Mouse (Mus musculus): ENCODE results near the gene Mical2. TPM values are rescaled to one million over a fixed set of nuclear protein-coding genes. Genes with fewer than 3 reads are reported as not detected.

The Mical2 gene
- polyA plus RNA-seq, 1 experiment: 20.7 TPM

DNA sequence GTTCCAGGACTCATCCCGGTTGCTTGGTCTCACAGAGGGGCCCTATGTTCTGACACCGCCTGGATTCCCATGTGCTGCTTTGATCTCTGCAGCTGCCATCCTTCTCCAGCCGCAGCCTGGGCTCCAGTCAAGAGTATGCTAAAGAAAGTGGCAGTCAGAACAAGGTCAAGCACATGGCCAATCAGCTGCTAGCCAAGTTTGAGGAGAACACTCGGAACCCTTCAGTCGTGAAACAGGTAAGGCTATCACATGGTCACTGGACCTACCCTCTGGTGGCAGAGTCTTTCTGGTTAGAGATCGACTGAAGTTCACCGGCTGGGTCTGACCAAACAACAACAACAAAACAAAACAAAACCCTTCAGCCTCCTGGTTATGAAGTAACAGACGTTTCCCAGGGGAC lies 106.1 kb downstream of the Mical2 start:
- no peaks in the 10 kb centered on the region for H3K4me1 ChIP-seq (ENCODE audit: control insufficient read depth, insufficient read depth, insufficient read length, low read length)
- no peak overlapping the region for H3K27ac ChIP-seq (ENCODE audit: insufficient read depth, low read depth, low read length)
- H3K36me3 ChIP-seq (ENCODE audit: control insufficient read depth, insufficient read depth, low read length): peaks cover 44% of the 10 kb centered on the region

DNA sequence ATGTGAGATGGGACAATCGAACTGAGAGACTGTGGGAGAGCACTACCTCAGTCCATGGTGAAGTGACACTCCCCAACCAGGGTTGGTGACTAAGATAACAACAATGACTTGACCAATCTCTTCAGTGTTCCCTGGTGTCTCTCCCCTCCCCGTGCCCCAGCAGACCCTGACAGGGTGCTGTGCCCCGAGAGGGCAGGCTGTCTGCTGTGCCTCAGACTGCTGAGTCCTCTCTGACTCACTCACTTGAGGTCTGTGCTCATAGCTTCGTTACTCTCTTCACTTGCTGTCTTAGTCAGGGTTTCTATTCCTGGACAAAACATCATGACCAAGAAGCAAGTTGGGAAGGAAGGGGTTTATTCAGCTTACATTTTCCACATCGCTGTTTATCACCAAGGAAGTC lies 106.8 kb downstream of the Mical2 start:
- Histone ChIP-seq H3K4me3 (ENCODE audit: low read depth, low read length) (no peak overlapping the region), H3K27ac (ENCODE audit: insufficient read depth, low read depth, low read length) (no peak overlapping the region), H3K4me1 (ENCODE audit: control insufficient read depth, insufficient read depth, insufficient read length, low read length) (no peaks in the 10 kb centered on the region), H3K36me3 (ENCODE audit: control insufficient read depth, insufficient read depth, low read length) (peaks cover 44% of the 10 kb centered on the region), H3K27me3 (ENCODE audit: control insufficient read depth, insufficient read depth, low read length) (no peaks in the 10 kb centered on the region)
- TF ChIP-seq POLR2A (IDR thresholded peaks at IDR 0.05; ENCODE audit: low read depth, low read length): no peak
- TF ChIP-seq CTCF (IDR thresholded peaks at IDR 0.05; ENCODE audit: extremely low read depth, insufficient read length, insufficient replicate concordance, low read depth, low read length): no peak
- 80% methylated on average over 5 of the region's 5 CpGs for WGBS

More for the DNA sequence above, 106.1 kb downstream of the Mical2 start:
- Histone ChIP-seq H3K27me3 (ENCODE audit: control insufficient read depth, insufficient read depth, low read length) (no peaks in the 10 kb centered on the region), H3K4me3 (ENCODE audit: low read depth, low read length) (no peak overlapping the region)
- WGBS: 88% methylated on average over 8 of the region's 8 CpGs
- TF ChIP-seq POLR2A (IDR thresholded peaks at IDR 0.05; ENCODE audit: low read depth, low read length): no peak
- no peak for TF ChIP-seq CTCF (IDR thresholded peaks at IDR 0.05; ENCODE audit: extremely low read depth, insufficient read length, insufficient replicate concordance, low read depth, low read length)

DNA sequence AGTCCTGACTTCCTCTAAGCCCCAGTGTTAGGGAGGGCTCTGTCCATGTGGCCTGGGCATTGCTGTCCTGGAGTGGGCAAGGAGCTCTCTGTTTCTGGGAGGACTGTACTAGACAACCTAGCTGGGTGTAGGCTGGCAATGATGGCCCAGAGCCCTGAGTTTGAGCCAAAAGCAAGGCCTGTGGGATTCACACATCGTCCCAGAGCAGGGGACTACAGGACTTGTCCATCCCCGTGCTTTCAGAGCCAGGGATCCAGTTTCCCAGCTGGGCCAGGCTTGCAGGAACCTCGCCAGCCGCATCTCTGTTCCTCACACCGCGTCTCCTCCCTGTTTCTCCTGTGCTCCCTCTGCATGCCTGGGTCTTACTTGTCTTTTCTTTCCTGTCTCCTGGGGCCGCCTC lies 107.7 kb downstream of the Mical2 start:
- H3K27ac ChIP-seq (ENCODE audit: insufficient read depth, low read depth, low read length): no peak overlapping the region
- 92% methylated on average over 7 of the region's 7 CpGs for WGBS
- H3K27me3 ChIP-seq (ENCODE audit: control insufficient read depth, insufficient read depth, low read length): no peaks in the 10 kb centered on the region
- peaks cover 41% of the 10 kb centered on the region for H3K36me3 ChIP-seq (ENCODE audit: control insufficient read depth, insufficient read depth, low read length)
- TF ChIP-seq POLR2A (IDR thresholded peaks at IDR 0.05; ENCODE audit: low read depth, low read length) (no peak), CTCF (IDR thresholded peaks at IDR 0.05; ENCODE audit: extremely low read depth, insufficient read length, insufficient replicate concordance, low read depth, low read length) (no peak)
- H3K4me3 ChIP-seq (ENCODE audit: low read depth, low read length): no peak overlapping the region
- no peaks in the 10 kb centered on the region for H3K4me1 ChIP-seq (ENCODE audit: control insufficient read depth, insufficient read depth, insufficient read length, low read length)

DNA sequence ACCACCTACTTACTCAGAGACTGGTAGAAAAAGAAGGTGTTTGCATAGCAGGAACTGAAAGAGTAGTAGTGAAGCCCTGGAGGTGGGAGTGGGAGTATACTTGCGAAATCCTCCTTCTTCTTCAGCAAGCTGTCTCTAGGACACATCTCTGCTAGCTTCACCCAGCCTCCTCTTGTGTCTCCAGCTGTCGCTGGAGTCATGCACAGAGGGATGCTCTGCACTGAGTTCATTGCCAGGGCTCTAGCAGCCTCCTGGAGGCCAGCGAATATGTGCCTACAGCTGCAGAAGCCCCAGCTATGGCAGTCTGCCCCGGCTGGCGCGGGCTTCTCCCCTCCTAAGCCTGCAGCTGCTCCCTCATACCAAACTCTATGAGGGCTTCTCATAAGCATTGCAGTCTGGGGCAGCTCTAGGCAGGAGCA lies 110.6 kb downstream of the Mical2 start:
- Histone ChIP-seq H3K4me1 (ENCODE audit: control insufficient read depth, insufficient read depth, insufficient read length, low read length) (no peaks in the 10 kb centered on the region), H3K4me3 (ENCODE audit: low read depth, low read length) (no peak overlapping the region), H3K36me3 (ENCODE audit: control insufficient read depth, insufficient read depth, low read length) (peaks cover 28% of the 10 kb centered on the region), H3K27ac (ENCODE audit: insufficient read depth, low read depth, low read length) (no peak overlapping the region), H3K27me3 (ENCODE audit: control insufficient read depth, insufficient read depth, low read length) (no peaks in the 10 kb centered on the region)
- TF ChIP-seq CTCF (IDR thresholded peaks at IDR 0.05; ENCODE audit: extremely low read depth, insufficient read length, insufficient replicate concordance, low read depth, low read length): no peak
- TF ChIP-seq POLR2A (IDR thresholded peaks at IDR 0.05; ENCODE audit: low read depth, low read length): no peak
- 73% methylated on average over 6 of the region's 6 CpGs for WGBS

DNA sequence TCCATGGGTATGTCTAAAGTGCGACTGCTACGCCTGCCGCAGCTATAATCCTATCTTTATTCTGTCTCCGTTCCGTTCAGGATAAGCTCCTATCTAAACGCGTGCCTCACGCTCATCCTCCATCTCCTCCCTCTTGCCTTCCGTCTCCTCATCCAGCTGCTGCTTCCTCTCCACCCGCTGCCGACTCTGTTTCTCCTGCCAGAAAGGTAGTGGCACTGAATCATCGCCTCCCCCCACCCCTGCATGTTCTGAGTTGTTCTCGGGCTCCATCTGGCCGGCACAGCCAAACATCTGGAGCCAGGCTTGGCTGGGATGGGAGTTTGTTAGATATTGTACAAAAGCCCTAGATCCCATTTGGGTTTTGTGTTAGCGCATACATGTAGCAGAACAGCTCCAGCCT lies 111.1 kb downstream of the Mical2 start:
- H3K36me3 ChIP-seq (ENCODE audit: control insufficient read depth, insufficient read depth, low read length): peaks cover 29% of the 10 kb centered on the region
- no peaks in the 10 kb centered on the region for H3K4me1 ChIP-seq (ENCODE audit: control insufficient read depth, insufficient read depth, insufficient read length, low read length)
- TF ChIP-seq POLR2A (IDR thresholded peaks at IDR 0.05; ENCODE audit: low read depth, low read length): no peak
- TF ChIP-seq CTCF (IDR thresholded peaks at IDR 0.05; ENCODE audit: extremely low read depth, insufficient read length, insufficient replicate concordance, low read depth, low read length): no peak
- no peak overlapping the region for H3K27ac ChIP-seq (ENCODE audit: insufficient read depth, low read depth, low read length)
- no peak overlapping the region for H3K4me3 ChIP-seq (ENCODE audit: low read depth, low read length)
- 80% methylated on average over 15 of the region's 15 CpGs for WGBS
- H3K27me3 ChIP-seq (ENCODE audit: control insufficient read depth, insufficient read depth, low read length): no peaks in the 10 kb centered on the region

DNA sequence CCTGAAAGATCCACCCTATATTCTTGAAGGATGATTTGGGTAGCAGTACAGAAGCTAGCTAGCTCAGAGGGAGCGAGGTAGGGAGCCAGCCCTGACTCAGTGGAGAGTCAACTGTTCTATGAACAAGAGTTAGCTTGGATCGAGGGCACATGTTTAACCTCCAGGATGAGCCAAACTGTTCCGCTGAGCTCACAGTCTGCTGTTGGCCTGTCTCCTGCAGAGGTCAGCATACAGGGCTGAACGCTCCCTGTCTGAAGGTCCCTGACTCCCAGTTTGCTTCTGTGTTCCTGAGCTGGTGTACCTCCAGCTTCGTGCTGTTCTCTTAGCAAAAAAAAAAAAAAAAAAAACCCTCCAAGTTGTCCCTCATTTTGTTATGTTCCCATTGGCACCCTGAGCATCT lies 112.1 kb downstream of the Mical2 start:
- H3K27ac ChIP-seq (ENCODE audit: insufficient read depth, low read depth, low read length): no peak overlapping the region
- 87% methylated on average over 5 of the region's 5 CpGs for WGBS
- no peaks in the 10 kb centered on the region for H3K4me1 ChIP-seq (ENCODE audit: control insufficient read depth, insufficient read depth, insufficient read length, low read length)

DNA sequence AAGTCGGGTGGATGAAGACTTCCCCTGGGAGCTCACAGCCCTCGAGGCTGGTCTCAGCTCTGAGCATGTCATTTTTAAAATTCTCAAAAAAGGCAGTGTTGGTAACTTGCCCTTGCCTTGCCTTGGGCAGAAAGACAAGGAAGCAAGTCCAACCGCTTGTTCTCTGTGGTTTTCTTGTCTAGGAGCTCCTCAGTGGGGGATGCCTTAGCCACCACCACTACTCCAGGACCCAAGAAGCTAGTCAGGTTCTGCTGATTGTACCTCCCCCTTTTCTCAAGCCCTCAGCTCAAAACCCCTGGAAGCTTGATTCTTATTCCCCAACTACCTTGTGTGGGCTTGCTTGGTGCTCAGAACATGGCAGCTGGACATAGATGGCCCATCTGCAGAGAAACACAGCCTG lies 115.4 kb downstream of the Mical2 start:
- WGBS: 74% methylated on average over 3 of the region's 3 CpGs

More for the DNA sequence above, 112.1 kb downstream of the Mical2 start:
- Histone ChIP-seq H3K4me3 (ENCODE audit: low read depth, low read length) (no peak overlapping the region), H3K36me3 (ENCODE audit: control insufficient read depth, insufficient read depth, low read length) (peaks cover 20% of the 10 kb centered on the region), H3K27me3 (ENCODE audit: control insufficient read depth, insufficient read depth, low read length) (no peaks in the 10 kb centered on the region)
- no peak for TF ChIP-seq POLR2A (IDR thresholded peaks at IDR 0.05; ENCODE audit: low read depth, low read length)
- no peak for TF ChIP-seq CTCF (IDR thresholded peaks at IDR 0.05; ENCODE audit: extremely low read depth, insufficient read length, insufficient replicate concordance, low read depth, low read length)

More for the DNA sequence above, 115.4 kb downstream of the Mical2 start:
- TF ChIP-seq CTCF (IDR thresholded peaks at IDR 0.05; ENCODE audit: extremely low read depth, insufficient read length, insufficient replicate concordance, low read depth, low read length): no peak
- no peak for TF ChIP-seq POLR2A (IDR thresholded peaks at IDR 0.05; ENCODE audit: low read depth, low read length)
- Histone ChIP-seq H3K4me1 (ENCODE audit: control insufficient read depth, insufficient read depth, insufficient read length, low read length) (no peaks in the 10 kb centered on the region), H3K4me3 (ENCODE audit: low read depth, low read length) (no peak overlapping the region), H3K36me3 (ENCODE audit: control insufficient read depth, insufficient read depth, low read length) (peaks cover 23% of the 10 kb centered on the region), H3K27me3 (ENCODE audit: control insufficient read depth, insufficient read depth, low read length) (no peaks in the 10 kb centered on the region), H3K27ac (ENCODE audit: insufficient read depth, low read depth, low read length) (no peak overlapping the region)
